Mouse (Mus musculus) spleen, adult 10 weeks (tissue): ENCODE measurements around the gene Lrrc30. TPM values are rescaled to one million over a fixed set of nuclear protein-coding genes. Genes with fewer than 3 reads are reported as not detected.

Source experiments
- polyA plus RNA-seq: library from polyadenylated mRNA; stranded (reverse); fragments of 350-450 nt; fragmentation: Illumina TruSeq; extraction: RNeasy Lipid Tissue Mini Kit (QIAGEN cat#74804); gene quantifications from one replicate; pipeline ENCODE4 v1.2.3, GENCODE M21; 2015; ENCODE audit warnings: low replicate concordance; ENCODE audit not compliant: insufficient read depth

Gene Lrrc30
- polyA plus RNA-seq: not detected

GRCm38 (mm10) chr17:67632676-67633339 is at the start of gene Lrrc30:
TSS of gene Lrrc30 (minus strand) at chr17:67632723.

Other genes starting within 250 kb of the Lrrc30 start
- 0.08 TPM for gene Lama1, start 64.5 kb upstream of the Lrrc30 start, polyA plus RNA-seq